In genomic region chr1:135818481-135819086, GRCm38 (mm10) we compare ENCODE assay signal across 8 mouse cellular contexts. TPM values are rescaled to one million over a fixed set of nuclear protein-coding genes. Genes with fewer than 3 reads are reported as not detected.
DNase-seq lines count a peak whose midpoint lies in the region; ATAC-seq and TF ChIP-seq lines count a peak whose summit lies in the region.

Lad1 (plus strand) TSS chr1:135818598.

- H3K4me2 ChIP-seq in heart, embryonic 12.5 days = peak within 1 kb of the TSS; percentile 99
- peak within 1 kb of the TSS; percentile 98 for H3K4me2 ChIP-seq in hindbrain, postnatal 0 days (ENCODE audit: low read depth, low read length)
- H3K4me2 ChIP-seq in liver, embryonic 14.5 days (ENCODE audit: low read depth) = peak within 1 kb of the TSS; percentile 55
- peak within 1 kb of the TSS; percentile 99 for H3K4me2 ChIP-seq in neural tube, embryonic 15.5 days

- peak within 1 kb of the TSS; percentile 63 for H3K4me3 ChIP-seq in heart, embryonic 12.5 days
- H3K4me3 ChIP-seq in hindbrain, postnatal 0 days (ENCODE audit: low read length) = peak within 1 kb of the TSS; percentile 58
- peak within 1 kb of the TSS; percentile 22 to 37; a peak in 2 of 4 replicates for H3K4me3 ChIP-seq in liver, embryonic 14.5 days (ENCODE audit: insufficient read depth in 1 of 2, low read depth in 2 of 2, low read length in 2 of 2)
- H3K4me3 ChIP-seq in neural tube, embryonic 15.5 days (replicated peaks) = peak within 1 kb of the TSS; percentile 49

- intact Hi-C loops in gastrocnemius, postnatal 36 days (cut with DNase I) = no loop called here

- peaks cover 50% of the 10 kb centered on the region for H3K27me3 ChIP-seq in heart, embryonic 12.5 days (replicated peaks)
- peaks cover 24% of the 10 kb centered on the region for H3K27me3 ChIP-seq in hindbrain, postnatal 0 days (ENCODE audit: insufficient read depth, low read length)
- peaks cover 44% of the 10 kb centered on the region for H3K27me3 ChIP-seq in liver, embryonic 14.5 days (ENCODE audit: control insufficient read depth, insufficient read depth, low read length)
- peaks cover 58% of the 10 kb centered on the region for H3K27me3 ChIP-seq in neural tube, embryonic 15.5 days (replicated peaks)

- H3K4me1 ChIP-seq in heart, embryonic 12.5 days (replicated peaks) = peaks cover 38% of the 10 kb centered on the region
- peaks cover 8% of the 10 kb centered on the region; the same call in 1 of the 2 replicates for H3K4me1 ChIP-seq in hindbrain, postnatal 0 days (ENCODE audit: insufficient read depth, low read length)
- no peaks in the 10 kb centered on the region for H3K4me1 ChIP-seq in liver, embryonic 14.5 days (replicated peaks; ENCODE audit: control insufficient read depth in 2 of 2, insufficient read depth in 2 of 2, low read length in 1 of 2)
- H3K4me1 ChIP-seq in neural tube, embryonic 15.5 days = peaks cover 13% of the 10 kb centered on the region

- no peak within 1 kb of the TSS for H3K27ac ChIP-seq in heart, embryonic 12.5 days (ENCODE audit: poor library complexity, severe bottlenecking)
- H3K27ac ChIP-seq in hindbrain, postnatal 0 days = no peak within 1 kb of the TSS
- H3K27ac ChIP-seq in liver, embryonic 14.5 days = no peak within 1 kb of the TSS
- no peak within 1 kb of the TSS for H3K27ac ChIP-seq in neural tube, embryonic 15.5 days (replicated peaks)

- under 1% methylated on average over 63 of the region's 63 CpGs for WGBS in heart, embryonic 12.5 days
- WGBS in hindbrain, postnatal 0 days = 0% methylated on average over 56 of the region's 63 CpGs
- under 1% methylated on average over 63 of the region's 63 CpGs for WGBS in liver, embryonic 14.5 days (ENCODE audit: insufficient replicate concordance)
- under 1% methylated on average over 63 of the region's 63 CpGs for WGBS in neural tube, embryonic 15.5 days

- no peak for TF ChIP-seq CTCF in hindbrain, postnatal 0 days (IDR thresholded peaks at IDR 0.05; ENCODE audit: low read depth)
- no peak for TF ChIP-seq CTCF in liver, embryonic 14.5 days (IDR thresholded peaks at IDR 0.05; ENCODE audit: low read depth)

- ATAC-seq in heart, embryonic 12.5 days (ENCODE audit: insufficient number of reproducible peaks, low FRiP score) = no peak
- peak; percentile 61 for ATAC-seq in hindbrain, postnatal 0 days
- ATAC-seq in liver, embryonic 14.5 days (ENCODE audit: insufficient read depth) = no peak
- peak; percentile 48; the same call in 1 of the 2 replicates for ATAC-seq in neural tube, embryonic 15.5 days (ENCODE audit: low FRiP score)

- no peaks in the 10 kb centered on the region for H3K36me3 ChIP-seq in heart, embryonic 12.5 days
- no peaks in the 10 kb centered on the region for H3K36me3 ChIP-seq in hindbrain, postnatal 0 days (ENCODE audit: insufficient read depth, low read length)
- no peaks in the 10 kb centered on the region for H3K36me3 ChIP-seq in liver, embryonic 14.5 days (replicated peaks; ENCODE audit: control insufficient read depth, insufficient read depth, low read depth)
- H3K36me3 ChIP-seq in neural tube, embryonic 15.5 days = no peaks in the 10 kb centered on the region

- no peak for DNase-seq in heart, adult 8-10 months (ENCODE audit: low spot score)
- DNase-seq in embryo, embryonic 11 days = peak; percentile 59
- peak; percentile 28 for DNase-seq in hindbrain, postnatal 0 days (ENCODE audit: low spot score)
- DNase-seq in liver, embryonic 14.5 days (ENCODE audit: low read depth in 3 of 3, low spot score in 3 of 3) = no peak
- DNase-seq in gastrocnemius, postnatal 36 days = no peak
- no peak for DNase-seq in right cerebral cortex, postnatal 14 days

- H3K9me3 ChIP-seq in heart, embryonic 12.5 days (replicated peaks) = no peaks in the 10 kb centered on the region
- H3K9me3 ChIP-seq in hindbrain, postnatal 0 days (ENCODE audit: low read length) = no peaks in the 10 kb centered on the region
- no peaks in the 10 kb centered on the region for H3K9me3 ChIP-seq in liver, embryonic 14.5 days (ENCODE audit: control insufficient read depth, low read length)
- H3K9me3 ChIP-seq in neural tube, embryonic 15.5 days (replicated peaks) = no peaks in the 10 kb centered on the region

- no peak for TF ChIP-seq EP300 in liver, embryonic 14.5 days (IDR thresholded peaks at IDR 0.05; ENCODE audit: low read depth)

- H3K9ac ChIP-seq in heart, embryonic 12.5 days = peak within 1 kb of the TSS; percentile 73
- H3K9ac ChIP-seq in hindbrain, postnatal 0 days (replicated peaks; ENCODE audit: low read length) = peak within 1 kb of the TSS; percentile 58
- H3K9ac ChIP-seq in liver, embryonic 14.5 days (replicated peaks) = no peak within 1 kb of the TSS; the same call in 1 of the 2 replicates
- peak within 1 kb of the TSS; percentile 57 for H3K9ac ChIP-seq in neural tube, embryonic 15.5 days (replicated peaks)

RNA-seq across cellular contexts. Expression of gene Lad1, which starts in this region (rescaled TPM):
- 3.0 and 3.3 TPM in 2 replicates for polyA plus RNA-seq in heart, embryonic 12.5 days (2016; fragmentation: Nextera tagmentation; extraction: Ambion mirVana)
- total RNA-seq in heart, adult 8-10 months (2022) = 1 to 10 TPM; 5.0 to 8.6 (median 5.5) TPM
- total RNA-seq in hindbrain, postnatal 0 days (2014; rRNA removed) = 0.21 TPM in 1 of 2 replicates, not detected in the other
- 0.39 and 0.40 TPM in 2 replicates for polyA plus RNA-seq in hindbrain, postnatal 0 days (2015; fragmentation: Nextera tagmentation; extraction: Ambion mirVana)
- polyA plus RNA-seq in liver, embryonic 14.5 days (2012; rRNA removed) = 0.12 and 0.30 TPM in 2 replicates
- 0.13 and 0.14 TPM in 2 replicates for polyA plus RNA-seq in liver, embryonic 14.5 days (2014; fragmentation: Nextera tagmentation; extraction: Ambion mirVana)
- 0.65 and 15.3 TPM in 2 replicates for polyA plus RNA-seq in neural tube, embryonic 15.5 days (2015; fragmentation: Nextera tagmentation; extraction: Ambion mirVana)
- not detected for total RNA-seq in gastrocnemius, postnatal 36 days (2021)

Comparison
In these comparisons a context has a peak if more than half of its experiments do, and no peak if none do; other contexts are left out.
1. Peak in DNase-seq, ATAC-seq, H3K4me3 ChIP-seq, H3K9ac ChIP-seq and H3K4me2 ChIP-seq in hindbrain, postnatal 0 days; RNA of the gene not detected or under 1 TPM.